Mouse (Mus musculus): Measurements from ENCODE around the gene Fgf15.
A peak's percentile ranks its signal among the peaks of the same experiment; 100 is the strongest.

- TF ChIP-seq POLR2A (IDR thresholded peaks at IDR 0.05; ENCODE audit: low read depth, low read length) (no peak), CTCF (IDR thresholded peaks at IDR 0.05; ENCODE audit: borderline replicate concordance, insufficient read depth, low read length) (peak; percentile 43; the same call in 1 of the 2 replicates)
Measured at GRCm38 (mm10) chr7:144943254-144943653, 46.9 kb downstream of the Fgf15 start.
